23 mouse cellular contexts compared by ENCODE assay signal in genomic region chr10:116264521-116264920, GRCm38 (mm10). TPM values are rescaled to one million over a fixed set of nuclear protein-coding genes. Genes with fewer than 3 reads are reported as not detected.
"Had no signal": no experiment of that assay in that cellular context is flagged by ENCODE, and none has a peak within 500 bp of the region (broad histone marks: within the 10 kb centered on the region; RNA-seq: fewer than 3 reads in every experiment).

No protein-coding gene starts in this region.

- H3K27ac ChIP-seq: forebrain, embryonic 15.5 days; heart, embryonic 13.5 days; heart, embryonic 15.5 days; hindbrain, embryonic 13.5 days; hindbrain, embryonic 15.5 days; hindbrain, postnatal 0 days; limb, embryonic 13.5 days; limb, embryonic 15.5 days; liver, embryonic 12.5 days; liver, embryonic 14.5 days had no signal

- H3K27me3 ChIP-seq: forebrain, embryonic 15.5 days; heart, embryonic 13.5 days; heart, embryonic 15.5 days; hindbrain, embryonic 13.5 days; hindbrain, embryonic 15.5 days; limb, embryonic 13.5 days; limb, embryonic 15.5 days; liver, embryonic 12.5 days had no signal

- DNase-seq: forebrain, postnatal 0 days; gastrocnemius, postnatal 14 days; gastrocnemius, postnatal 36 days; heart, postnatal 14 days; kidney, adult 11 months; kidney, postnatal 14 days; layer of hippocampus, adult 9-11 months; layer of hippocampus, postnatal 36 days; left cerebral cortex, postnatal 4 days; lung, adult 18-20 months had no signal

- H3K9ac ChIP-seq: forebrain, embryonic 15.5 days; forebrain, postnatal 0 days; heart, embryonic 13.5 days; heart, embryonic 15.5 days; hindbrain, embryonic 13.5 days; hindbrain, embryonic 15.5 days; limb, embryonic 13.5 days; limb, embryonic 15.5 days; liver, embryonic 12.5 days; liver, embryonic 14.5 days had no signal

- H3K9me3 ChIP-seq: forebrain, embryonic 15.5 days; heart, embryonic 13.5 days; heart, embryonic 15.5 days; hindbrain, embryonic 13.5 days; hindbrain, embryonic 15.5 days; limb, embryonic 13.5 days; limb, embryonic 15.5 days; liver, embryonic 12.5 days had no signal

- H3K4me1 ChIP-seq: hindbrain, embryonic 13.5 days had no signal

- H3K4me3 ChIP-seq: forebrain, embryonic 15.5 days; heart, embryonic 13.5 days; heart, embryonic 15.5 days; hindbrain, embryonic 13.5 days; hindbrain, embryonic 15.5 days; limb, embryonic 13.5 days; limb, embryonic 15.5 days; liver, embryonic 12.5 days had no signal

- H3K36me3 ChIP-seq: forebrain, embryonic 15.5 days; heart, embryonic 13.5 days; heart, embryonic 15.5 days; hindbrain, embryonic 13.5 days; hindbrain, embryonic 15.5 days; limb, embryonic 13.5 days; limb, embryonic 15.5 days; liver, embryonic 12.5 days had no signal

- H3K4me2 ChIP-seq: forebrain, embryonic 15.5 days; heart, embryonic 11.5 days; heart, embryonic 13.5 days; heart, embryonic 15.5 days; hindbrain, embryonic 13.5 days; hindbrain, embryonic 15.5 days; limb, embryonic 13.5 days; limb, embryonic 15.5 days; liver, embryonic 12.5 days had no signal

- ATAC-seq: forebrain, embryonic 15.5 days; forebrain, postnatal 0 days; hindbrain, postnatal 0 days; intestine, embryonic 16.5 days; liver, embryonic 12.5 days had no signal

RNA-seq across cellular contexts. Expression of gene Ptprb, which starts 10.8 kb away (rescaled TPM):
- total RNA-seq: hematopoietic stem cell, adult 5-6 weeks had no signal
